Mouse (Mus musculus): ENCODE results near the gene Gm17349. TPM values are rescaled to one million over a fixed set of nuclear protein-coding genes. Genes with fewer than 3 reads are reported as not detected.

The Gm17349 gene
- polyA plus RNA-seq, 1 experiment from 2014 or later: not detected

GRCm38 (mm10) chr15:99661121-99661830 is 44.0 kb downstream of the Gm17349 start:
- H3K36me3 ChIP-seq: no peaks in the 10 kb centered on the region
- H3K9me3 ChIP-seq (replicated peaks): no peaks in the 10 kb centered on the region
- H3K27me3 ChIP-seq (ENCODE audit: low read depth, poor library complexity, severe bottlenecking): peaks cover 54% of the 10 kb centered on the region
- H3K4me1 ChIP-seq: peaks cover 41% of the 10 kb centered on the region
- no peak overlapping the region for H3K27ac ChIP-seq
- no peak overlapping the region for H3K4me3 ChIP-seq
- WGBS: 95% methylated on average over 15 of the region's 15 CpGs
- no peak for DNase-seq (ENCODE audit: low spot score)

- Histone ChIP-seq H3K27ac (no peak overlapping the region), H3K9me3 (replicated peaks) (no peaks in the 10 kb centered on the region), H3K27me3 (ENCODE audit: low read depth, poor library complexity, severe bottlenecking) (peaks cover 56% of the 10 kb centered on the region), H3K4me3 (no peak overlapping the region), H3K4me1 (peaks cover 32% of the 10 kb centered on the region), H3K36me3 (no peaks in the 10 kb centered on the region)
- 59% methylated on average over 2 of the region's 2 CpGs for whole genome bisulfite sequencing
- no peak for DNase-seq (ENCODE audit: low spot score)
Observed at GRCm38 (mm10) chr15:99658437-99658836, 46.9 kb downstream of the Gm17349 start.

GRCm38 (mm10) chr15:99655956-99656355 is 49.3 kb downstream of the Gm17349 start:
- WGBS: 44% methylated on average over 9 of the region's 9 CpGs
- no peak overlapping the region for H3K27ac ChIP-seq
- H3K9me3 ChIP-seq (replicated peaks): no peaks in the 10 kb centered on the region
- peaks cover 23% of the 10 kb centered on the region for H3K4me1 ChIP-seq
- H3K4me3 ChIP-seq: no peak overlapping the region
- no peaks in the 10 kb centered on the region for H3K36me3 ChIP-seq
- no peak for DNase-seq (ENCODE audit: low spot score)
- H3K27me3 ChIP-seq (ENCODE audit: low read depth, poor library complexity, severe bottlenecking): peaks cover 55% of the 10 kb centered on the region

GRCm38 (mm10) chr15:99653876-99654275 is 51.4 kb downstream of the Gm17349 start:
- Histone ChIP-seq H3K27ac (0 out of 2 replicates have a peak overlapping the region, but pooled peaks have one; percentile 14), H3K4me3 (peak overlapping the region; percentile 34), H3K9me3 (replicated peaks) (no peaks in the 10 kb centered on the region), H3K27me3 (ENCODE audit: low read depth, poor library complexity, severe bottlenecking) (peaks cover 55% of the 10 kb centered on the region), H3K4me1 (peaks cover 43% of the 10 kb centered on the region), H3K36me3 (no peaks in the 10 kb centered on the region)
- no peak for DNase-seq (ENCODE audit: low spot score)
- WGBS: 4% methylated on average over 21 of the region's 21 CpGs

GRCm38 (mm10) chr15:99653291-99653690 is 52.0 kb downstream of the Gm17349 start:
- no peak overlapping the region for H3K27ac ChIP-seq
- peak overlapping the region; percentile 34 for H3K4me3 ChIP-seq
- peaks cover 55% of the 10 kb centered on the region for H3K27me3 ChIP-seq (ENCODE audit: low read depth, poor library complexity, severe bottlenecking)
- peaks cover 44% of the 10 kb centered on the region for H3K4me1 ChIP-seq
- H3K36me3 ChIP-seq: no peaks in the 10 kb centered on the region
- no peaks in the 10 kb centered on the region for H3K9me3 ChIP-seq (replicated peaks)
- 6% methylated on average over 8 of the region's 8 CpGs for WGBS
- DNase-seq (ENCODE audit: low spot score): no peak

Other genes starting within 250 kb of the Gm17349 start
- 16.3 and 17.4 TPM in 2 replicates for gene Nckap5l, start 247.7 kb downstream of the Gm17349 start, polyA plus RNA-seq (2016; fragmentation: Nextera tagmentation; extraction: Ambion mirVana)
- 15.9 and 19.4 TPM in 2 replicates for gene Bcdin3d, start 230.8 kb downstream of the Gm17349 start, polyA plus RNA-seq (2016; fragmentation: Nextera tagmentation; extraction: Ambion mirVana)
- 0.26 TPM in 1 of 2 replicates, not detected in the other for gene Faim2, start 177.3 kb downstream of the Gm17349 start, polyA plus RNA-seq (2016; fragmentation: Nextera tagmentation; extraction: Ambion mirVana)
- gene Aqp2, start 126.4 kb downstream of the Gm17349 start, polyA plus RNA-seq (2016; fragmentation: Nextera tagmentation; extraction: Ambion mirVana): not detected in 2 replicates
- not detected in 2 replicates for gene Aqp5, start 114.7 kb downstream of the Gm17349 start, polyA plus RNA-seq (2016; fragmentation: Nextera tagmentation; extraction: Ambion mirVana)
- not detected in 2 replicates for gene Aqp6, start 104.1 kb downstream of the Gm17349 start, polyA plus RNA-seq (2016; fragmentation: Nextera tagmentation; extraction: Ambion mirVana)
- gene Racgap1, start 53.8 kb downstream of the Gm17349 start, polyA plus RNA-seq (2016; fragmentation: Nextera tagmentation; extraction: Ambion mirVana): 128 and 138 TPM in 2 replicates
- gene Asic1, start 35.1 kb downstream of the Gm17349 start, polyA plus RNA-seq (2016; fragmentation: Nextera tagmentation; extraction: Ambion mirVana): 1.1 TPM in 2 replicates
- gene Smarcd1, start 3.4 kb downstream of the Gm17349 start, polyA plus RNA-seq (2016; fragmentation: Nextera tagmentation; extraction: Ambion mirVana): 84.0 and 85.8 TPM in 2 replicates
- 0.29 and 0.59 TPM in 2 replicates for gene Gpd1, start 12.0 kb upstream of the Gm17349 start, polyA plus RNA-seq (2016; fragmentation: Nextera tagmentation; extraction: Ambion mirVana)
- gene Cox14, start 20.1 kb upstream of the Gm17349 start, polyA plus RNA-seq (2016; fragmentation: Nextera tagmentation; extraction: Ambion mirVana): 113 and 127 TPM in 2 replicates
- gene Cers5, start 67.4 kb upstream of the Gm17349 start, polyA plus RNA-seq (2016; fragmentation: Nextera tagmentation; extraction: Ambion mirVana): 68.2 and 75.6 TPM in 2 replicates
- 56.8 and 70.8 TPM in 2 replicates for gene Lima1, start 170.0 kb upstream of the Gm17349 start, polyA plus RNA-seq (2016; fragmentation: Nextera tagmentation; extraction: Ambion mirVana)

All from limb, embryonic 10.5 days (tissue).